Mouse (Mus musculus) C2C12 (cell line): ENCODE data around the gene Fsip1. TPM values are rescaled to one million over a fixed set of nuclear protein-coding genes. Genes with fewer than 3 reads are reported as not detected.

Experiments used
- H3K27me3 ChIP-seq: one replicate; pipeline ENCODE4 v1.6.1; 2011; ENCODE audit not compliant: control insufficient read depth, insufficient read depth, insufficient read length
- H3K36me3 ChIP-seq: one replicate; pipeline ENCODE4 v1.6.1; 2011; ENCODE audit not compliant: control insufficient read depth, insufficient read depth
- H3K4me3 ChIP-seq: one replicate; pipeline ENCODE4 v1.5.1; 2011; ENCODE audit warnings: mild to moderate bottlenecking, control low read depth; ENCODE audit not compliant: poor library complexity, insufficient read depth, severe bottlenecking
- H3K79me2 ChIP-seq: one replicate; pipeline ENCODE4 v1.6.1; 2011; ENCODE audit not compliant: control insufficient read depth, insufficient read depth
- H3K79me3 ChIP-seq: one replicate; pipeline ENCODE4 v1.6.1; 2011; ENCODE audit warnings: low read depth, control low read depth
- H3ac ChIP-seq: one replicate; pipeline ENCODE3; 2011; ENCODE audit warnings: low read depth; ENCODE audit not compliant: control insufficient read depth, insufficient read length
- CEBPB ChIP-seq: IDR thresholded peaks from one replicate; pipeline ENCODE4 v1.6.1; 2011; ENCODE audit warnings: low read depth, mild to moderate bottlenecking, control low read depth, moderate library complexity
- CTCF ChIP-seq: IDR thresholded peaks from one replicate; pipeline ENCODE4 v1.5.1; 2011; ENCODE audit not compliant: control insufficient read depth, insufficient read depth, insufficient read length
- FOSL1 ChIP-seq: IDR thresholded peaks from one replicate; pipeline ENCODE4 v1.8.0; 2011; ENCODE audit warnings: mild to moderate bottlenecking, low read length; ENCODE audit not compliant: poor library complexity, insufficient read depth, severe bottlenecking
- MAX ChIP-seq: IDR thresholded peaks from one replicate; pipeline ENCODE4 v1.6.1; 2011; ENCODE audit warnings: mild to moderate bottlenecking, control low read depth
- MYOD1 ChIP-seq: IDR thresholded peaks from one replicate; pipeline ENCODE4 v1.6.1; 2011; ENCODE audit warnings: low read depth; ENCODE audit not compliant: control insufficient read depth, insufficient read length
- MYOG ChIP-seq: IDR thresholded peaks from one replicate; pipeline ENCODE4 v1.6.1; 2011; ENCODE audit not compliant: control insufficient read depth, insufficient read length; ENCODE audit errors: extremely low read depth
- USF1 ChIP-seq: IDR thresholded peaks from one replicate; pipeline ENCODE4 v1.6.1; 2011; ENCODE audit warnings: low read depth, mild to moderate bottlenecking, control low read depth, moderate library complexity
- polyA plus RNA-seq: library from polyadenylated mRNA; unstranded; fragments of >200 nt; fragmentation: generic; extraction: Trizol; gene quantifications from one replicate; pipeline ENCODE4 v1.2.1, GENCODE M21; 2012; ENCODE audit warnings: missing spikeins

The Fsip1 gene
- polyA plus RNA-seq, 1 experiment, result 0.09 TPM

DNA sequence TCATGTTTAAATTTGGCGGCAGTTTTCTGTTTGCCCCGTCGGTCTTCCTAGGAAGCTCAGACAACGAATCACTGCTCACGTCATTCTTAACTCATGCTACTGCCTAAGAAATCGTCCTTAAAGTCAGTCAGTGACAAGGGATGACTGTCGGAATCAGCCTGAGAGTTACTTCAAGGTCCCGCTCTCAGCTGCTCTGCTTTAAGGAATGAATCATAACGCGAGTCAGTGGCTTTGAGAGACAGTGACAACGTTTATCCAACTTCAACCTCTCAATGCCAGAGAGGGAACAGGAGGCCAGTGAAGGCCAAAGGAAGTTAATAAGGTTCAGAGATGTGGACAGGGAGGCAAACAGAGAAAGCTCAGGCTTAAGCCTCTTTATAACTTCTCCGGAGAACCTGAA is 7.8 kb downstream of the Fsip1 start:
- Histone ChIP-seq H3ac (no peak overlapping the region), H3K36me3 (no peaks in the 10 kb centered on the region), H3K79me2 (no peaks in the 10 kb centered on the region), H3K27me3 (no peaks in the 10 kb centered on the region), H3K79me3 (no peaks in the 10 kb centered on the region), H3K4me3 (no peak overlapping the region)
- no peak for TF ChIP-seq CEBPB
- no peak for TF ChIP-seq MYOG
- TF ChIP-seq USF1, result no peak
- TF ChIP-seq CTCF, result no peak
- no peak for TF ChIP-seq FOSL1
- no peak for TF ChIP-seq MAX
- no peak for TF ChIP-seq MYOD1

DNA sequence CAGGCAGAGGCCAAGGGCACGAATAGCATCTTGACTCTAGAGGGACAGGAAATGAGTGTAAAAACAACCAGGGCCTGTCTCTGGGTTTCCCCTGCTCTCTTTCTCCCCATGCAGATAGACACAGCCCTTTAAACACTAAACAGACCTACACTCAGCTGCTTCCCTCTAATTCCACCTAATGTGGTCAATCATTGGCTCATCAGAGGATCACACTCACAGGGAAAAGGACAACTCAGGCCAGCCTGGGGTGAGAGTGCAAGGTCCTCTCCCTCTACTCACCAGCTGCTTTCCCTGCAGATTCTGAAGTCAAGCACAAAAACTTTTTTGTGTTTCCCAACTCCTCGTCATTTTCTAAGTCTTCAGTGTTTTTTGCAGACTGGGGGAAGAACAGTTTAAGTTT is 8.8 kb downstream of the Fsip1 start:
- H3ac ChIP-seq, result no peak overlapping the region
- H3K4me3 ChIP-seq, result no peak overlapping the region
- no peaks in the 10 kb centered on the region for H3K79me2 ChIP-seq
- no peaks in the 10 kb centered on the region for H3K27me3 ChIP-seq
- no peaks in the 10 kb centered on the region for H3K79me3 ChIP-seq
- no peaks in the 10 kb centered on the region for H3K36me3 ChIP-seq
- TF ChIP-seq FOSL1 (no peak), CEBPB (no peak), USF1 (no peak), MYOD1 (no peak), MYOG (no peak), CTCF (no peak), MAX (no peak)

DNA sequence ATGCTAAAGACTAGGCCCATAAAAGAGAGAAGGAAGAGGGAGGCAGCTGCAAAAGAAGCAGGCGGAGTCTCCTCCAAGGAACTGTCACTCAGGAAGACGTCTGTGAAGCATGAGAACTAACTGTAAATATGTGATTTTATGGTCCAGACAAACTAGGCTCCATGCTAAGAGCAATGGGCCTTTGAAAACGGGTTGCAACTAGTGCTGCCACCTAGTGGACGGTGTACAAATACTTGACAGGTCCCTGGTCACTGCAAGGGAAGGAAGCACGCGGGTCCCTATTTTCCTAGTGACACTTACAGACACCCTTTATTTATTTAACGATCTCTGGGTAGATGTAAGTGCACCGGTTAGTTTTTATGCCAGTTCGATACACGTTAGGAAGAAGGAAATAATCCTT is 10.9 kb downstream of the Fsip1 start:
- Histone ChIP-seq H3K79me2 (no peaks in the 10 kb centered on the region), H3ac (no peak overlapping the region), H3K4me3 (no peak overlapping the region), H3K79me3 (no peaks in the 10 kb centered on the region), H3K27me3 (no peaks in the 10 kb centered on the region), H3K36me3 (no peaks in the 10 kb centered on the region)
- peak; percentile 63 for TF ChIP-seq CTCF
- TF ChIP-seq USF1, result no peak
- no peak for TF ChIP-seq MYOG
- no peak for TF ChIP-seq MAX
- no peak for TF ChIP-seq CEBPB
- TF ChIP-seq MYOD1, result no peak

- H3K36me3 ChIP-seq, result no peaks in the 10 kb centered on the region
- no peak for TF ChIP-seq USF1
- TF ChIP-seq CEBPB, result no peak
- TF ChIP-seq MYOG, result no peak
- no peak for TF ChIP-seq MAX
- no peak for TF ChIP-seq FOSL1
- H3K79me3 ChIP-seq, result no peaks in the 10 kb centered on the region
- H3K27me3 ChIP-seq, result no peaks in the 10 kb centered on the region
- H3K4me3 ChIP-seq, result no peak overlapping the region
- H3ac ChIP-seq, result no peak overlapping the region
- H3K79me2 ChIP-seq, result no peaks in the 10 kb centered on the region
Measured at GRCm38 (mm10) chr2:118236196-118236595, 20.6 kb downstream of the Fsip1 start.

GRCm38 (mm10) chr2:118235614-118236013 is 21.2 kb downstream of the Fsip1 start:
- no peaks in the 10 kb centered on the region for H3K36me3 ChIP-seq
- no peaks in the 10 kb centered on the region for H3K79me2 ChIP-seq
- H3K27me3 ChIP-seq, result no peaks in the 10 kb centered on the region
- H3K79me3 ChIP-seq, result no peaks in the 10 kb centered on the region
- H3K4me3 ChIP-seq, result no peak overlapping the region
- no peak overlapping the region for H3ac ChIP-seq
- no peak for TF ChIP-seq FOSL1
- TF ChIP-seq MYOG, result no peak
- TF ChIP-seq MYOD1, result no peak

- Histone ChIP-seq H3K4me3 (no peak overlapping the region), H3K36me3 (no peaks in the 10 kb centered on the region), H3K27me3 (no peaks in the 10 kb centered on the region), H3ac (no peak overlapping the region), H3K79me2 (no peaks in the 10 kb centered on the region), H3K79me3 (no peaks in the 10 kb centered on the region)
- TF ChIP-seq MAX (no peak), MYOG (no peak), FOSL1 (no peak), USF1 (no peak)
Measured at GRCm38 (mm10) chr2:118230544-118230943, 26.2 kb downstream of the Fsip1 start.
